Mouse (Mus musculus) heart, postnatal 0 days (tissue): ENCODE data around the gene Brd9.

Experiments
- CTCF ChIP-seq: IDR thresholded peaks from 2 replicates; pipeline ENCODE4 v1.5.1; 2016; ENCODE audit warnings: antibody characterized with exemption, control low read depth, low read depth
- EP300 ChIP-seq: IDR thresholded peaks from 2 replicates; pipeline ENCODE4 v1.6.1; 2016; ENCODE audit warnings: antibody characterized with exemption, low read depth

- TF ChIP-seq CTCF, result no peak
- TF ChIP-seq EP300, result no peak
Measured at GRCm38 (mm10) chr13:73990325-73990724, 52.7 kb downstream of the Brd9 start.
